Mouse (Mus musculus): ENCODE results near the gene Ufc1.

DNA sequence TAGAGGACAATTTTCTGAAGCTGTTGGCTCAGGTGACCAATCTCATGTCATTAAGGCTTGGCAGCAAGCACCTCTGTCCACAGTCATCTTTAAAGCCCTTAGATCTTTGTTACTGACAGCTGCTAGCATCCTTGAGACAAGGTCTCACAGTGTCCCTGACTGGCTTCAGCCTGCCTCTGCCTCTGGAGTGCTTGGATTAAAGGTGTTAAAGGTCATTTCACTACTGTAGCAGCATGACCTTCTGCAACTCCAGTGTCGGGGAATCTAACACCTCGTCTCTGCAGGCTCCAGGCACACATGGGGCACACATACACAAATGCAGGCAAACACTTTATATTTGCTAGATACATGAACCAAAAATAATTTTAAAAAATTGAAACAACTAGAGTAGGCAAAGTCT is 30.7 kb upstream of the Ufc1 start:
- TF ChIP-seq MXI1 (IDR thresholded peaks at IDR 0.05; ENCODE audit: low read depth, low read length) (no peak), CTCF (conservative IDR thresholded peaks at IDR 0.05 in 1 of 2, IDR thresholded peaks at IDR 0.05 in 1 of 2; ENCODE audit: low read depth in 2 of 2, low read length in 2 of 2) (no peak), HCFC1 (IDR thresholded peaks at IDR 0.05; ENCODE audit: low read depth, low read length) (no peak), TCF12 (IDR thresholded peaks at IDR 0.05; ENCODE audit: low read depth, low read length) (no peak), POLR2A (IDR thresholded peaks at IDR 0.05; ENCODE audit: low read depth, low read length) (no peak), MEF2A (IDR thresholded peaks at IDR 0.05; ENCODE audit: borderline replicate concordance, low read depth, low read length) (no peak), MAFK (IDR thresholded peaks at IDR 0.05; ENCODE audit: insufficient replicate concordance, low read length) (no peak), EP300 (IDR thresholded peaks at IDR 0.05; ENCODE audit: low read length) (no peak)
